Mouse (Mus musculus) kidney, postnatal 36 days (tissue): ENCODE results near the gene Gan.
A peak's percentile ranks its signal among the peaks of the same experiment; 100 is the strongest.

Experiments
- DNase-seq, 2 experiments: peaks; one replicate each; pipeline ENCODE4 v3.0.0; 2021 to 2022; ENCODE audit warnings: mixed read lengths in 2 of 2

Gan gene

GRCm38 (mm10) chr8:117158135-117158761, at the start of gene Gan:
Gene Gan, plus strand, starts transcription at chr8:117158135.
- DNase-seq = peak; percentile 29 to 72

GRCm38 (mm10) chr8:117109018-117109711, 48.8 kb upstream of the Gan start:
- DNase-seq = peak in 1 of 2 experiments; percentile 15

- peak; percentile 76 to 91 for DNase-seq
These were observed 48.0 kb upstream of the Gan start for GRCm38 (mm10) chr8:117109801-117110390.

- DNase-seq = no peak
These were observed 46.3 kb upstream of the Gan start for GRCm38 (mm10) chr8:117111641-117112040.

- no peak for DNase-seq
These were observed 45.7 kb upstream of the Gan start for GRCm38 (mm10) chr8:117112261-117112660.

- DNase-seq = no peak
These were observed 42.8 kb upstream of the Gan start for GRCm38 (mm10) chr8:117115094-117115493.

GRCm38 (mm10) chr8:117115676-117116446, 42.1 kb upstream of the Gan start:
- DNase-seq = peak; percentile 35 to 56

GRCm38 (mm10) chr8:117116534-117116933, 41.4 kb upstream of the Gan start:
- DNase-seq = no peak

GRCm38 (mm10) chr8:117118409-117118808, 39.5 kb upstream of the Gan start:
- DNase-seq = no peak

- DNase-seq = no peak
These were observed 36.7 kb upstream of the Gan start for GRCm38 (mm10) chr8:117121277-117121676.

GRCm38 (mm10) chr8:117123850-117124633, 33.9 kb upstream of the Gan start:
- DNase-seq = peak; percentile 34 to 74

- no peak for DNase-seq
These were observed 32.1 kb upstream of the Gan start for GRCm38 (mm10) chr8:117125854-117126253.

GRCm38 (mm10) chr8:117126411-117126810, 31.5 kb upstream of the Gan start:
- DNase-seq = no peak

- DNase-seq = no peak
These were observed 30.9 kb upstream of the Gan start for GRCm38 (mm10) chr8:117127063-117127462.

GRCm38 (mm10) chr8:117133702-117134101, 24.2 kb upstream of the Gan start:
- DNase-seq = no peak

- DNase-seq = no peak
These were observed 21.6 kb upstream of the Gan start for GRCm38 (mm10) chr8:117136351-117136750.

GRCm38 (mm10) chr8:117136763-117137162, 21.2 kb upstream of the Gan start:
- DNase-seq = no peak

GRCm38 (mm10) chr8:117137357-117137756, 20.6 kb upstream of the Gan start:
- no peak for DNase-seq

GRCm38 (mm10) chr8:117148520-117148919, 9.4 kb upstream of the Gan start:
- DNase-seq = peak in 1 of 2 experiments; percentile 24

GRCm38 (mm10) chr8:117156149-117156548, 1.8 kb upstream of the Gan start:
- DNase-seq = no peak

- DNase-seq = no peak
These were observed 818 bp upstream of the Gan start for GRCm38 (mm10) chr8:117156866-117157768.

- peak; percentile 97 to 98 for DNase-seq
These were observed 205 bp upstream of the Gan start for GRCm38 (mm10) chr8:117157769-117158091.
